Comparison of ENCODE assay signal across 8 mouse cellular contexts in the genomic region with DNA sequence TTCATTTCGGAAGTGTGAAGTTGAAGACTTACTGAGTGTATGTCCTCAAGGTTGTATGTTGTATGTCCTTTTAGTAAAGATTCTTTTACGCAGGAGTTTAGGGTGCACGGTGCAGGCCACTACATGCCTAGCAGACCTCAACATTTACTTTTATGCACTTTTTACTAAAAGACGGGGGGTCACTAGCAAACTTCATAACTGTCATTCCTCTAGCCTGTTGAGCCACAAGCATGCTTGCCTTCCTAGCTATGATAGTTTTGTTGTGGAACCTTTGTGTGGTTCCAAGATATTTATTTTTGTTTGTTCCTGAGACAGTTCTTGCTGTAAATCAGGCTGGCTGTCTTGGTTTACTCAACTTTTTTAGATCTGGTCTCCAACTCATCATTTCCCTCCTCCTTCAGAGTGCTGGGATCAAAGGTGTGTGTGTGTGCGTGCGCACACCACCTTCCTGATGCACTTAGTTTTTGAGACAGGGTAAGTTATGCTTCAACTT. TPM values are rescaled to one million over a fixed set of nuclear protein-coding genes. Genes with fewer than 3 reads are reported as not detected.
DNase-seq lines count a peak whose midpoint lies in the region; ATAC-seq and TF ChIP-seq lines count a peak whose summit lies in the region.

No protein-coding gene starts in this region.

- peak; percentile 79 for DNase-seq in heart, adult 11 months
- DNase-seq in heart, adult 8-10 months (ENCODE audit: low spot score), result no peak
- DNase-seq in ES-E14 (ENCODE audit: low read depth, low spot score), result no peak
- no peak for DNase-seq in cerebellum, adult 11-12 months
- no peak for DNase-seq in gastrocnemius, postnatal 25 days
- DNase-seq in adrenal gland, postnatal 10 days, result no peak

- no peak for ATAC-seq in hindbrain, embryonic 12.5 days (ENCODE audit: low FRiP score)
- ATAC-seq in liver, embryonic 15.5 days (ENCODE audit: insufficient read depth), result no peak

- H3K4me3 ChIP-seq in ES-E14 (ENCODE audit: insufficient read depth in 1 of 2, low read depth in 1 of 2, low read length in 2 of 2, poor library complexity in 1 of 2, severe bottlenecking in 1 of 2), result peak overlapping the region; percentile 96 to 98
- peak overlapping the region; percentile 66 for H3K4me3 ChIP-seq in hindbrain, embryonic 12.5 days
- H3K4me3 ChIP-seq in liver, embryonic 15.5 days (replicated peaks), result peak overlapping the region; percentile 90

- WGBS in hindbrain, embryonic 12.5 days, result under 1% methylated on average over 6 of the region's 6 CpGs
- under 1% methylated on average over 6 of the region's 6 CpGs for WGBS in liver, embryonic 15.5 days (ENCODE audit: insufficient replicate concordance)

- H3K4me1 ChIP-seq in ES-E14 (ENCODE audit: control insufficient read depth in 2 of 2, insufficient read depth in 2 of 2, low read length in 2 of 2, poor library complexity in 1 of 2), result peaks cover 3 to 4% of the 10 kb centered on the region in 2 experiments; a peak in 1 of 4 replicates
- H3K4me1 ChIP-seq in hindbrain, embryonic 12.5 days, result peaks cover 32% of the 10 kb centered on the region
- H3K4me1 ChIP-seq in liver, embryonic 15.5 days (replicated peaks), result peaks cover 52% of the 10 kb centered on the region

- peak overlapping the region; percentile 86 for H3K4me2 ChIP-seq in hindbrain, embryonic 12.5 days (replicated peaks)
- H3K4me2 ChIP-seq in liver, embryonic 15.5 days, result peak overlapping the region; percentile 81

- no peak overlapping the region; the same call in 1 of the 2 replicates for H3K27ac ChIP-seq in ES-E14 (ENCODE audit: insufficient read depth, low read depth, low read length, poor library complexity, severe bottlenecking)
- no peak overlapping the region; the same call in 1 of the 2 replicates for H3K27ac ChIP-seq in hindbrain, embryonic 12.5 days
- peak overlapping the region; percentile 96 for H3K27ac ChIP-seq in liver, embryonic 15.5 days (replicated peaks)

- H3K27me3 ChIP-seq in hindbrain, embryonic 12.5 days, result no peaks in the 10 kb centered on the region
- H3K27me3 ChIP-seq in liver, embryonic 15.5 days, result no peaks in the 10 kb centered on the region

- H3K36me3 ChIP-seq in ES-E14 (ENCODE audit: control insufficient read depth, insufficient read depth, low read length, poor library complexity, severe bottlenecking), result peaks cover 31% of the 10 kb centered on the region
- peaks cover 22% of the 10 kb centered on the region for H3K36me3 ChIP-seq in hindbrain, embryonic 12.5 days
- peaks cover 44% of the 10 kb centered on the region for H3K36me3 ChIP-seq in liver, embryonic 15.5 days (replicated peaks)

- in situ Hi-C loops in ES-E14 (cut with MboI; ENCODE audit: low sequenced_read_pairs in 2 of 2, unreplicated experiment in 2 of 2), result no loop called here

- no peaks in the 10 kb centered on the region for H3K9me3 ChIP-seq in ES-E14 (ENCODE audit: control insufficient read depth, insufficient read depth, low read depth, low read length)
- no peaks in the 10 kb centered on the region for H3K9me3 ChIP-seq in hindbrain, embryonic 12.5 days (replicated peaks)
- H3K9me3 ChIP-seq in liver, embryonic 15.5 days (replicated peaks), result no peaks in the 10 kb centered on the region

- H3K9ac ChIP-seq in ES-E14 (ENCODE audit: insufficient read depth, low read depth, low read length, poor library complexity, severe bottlenecking), result peak overlapping the region; percentile 99
- H3K9ac ChIP-seq in hindbrain, embryonic 12.5 days, result peak overlapping the region; percentile 98
- peak overlapping the region; percentile 94 for H3K9ac ChIP-seq in liver, embryonic 15.5 days

TF ChIP-seq in ES-E14, 5 proteins besides CTCF, POLR2A, EP300 and RAD21:
- no peak for TF ChIP-seq HCFC1 (IDR thresholded peaks at IDR 0.05; ENCODE audit: borderline replicate concordance, insufficient read depth, low read length)
- no peak for TF ChIP-seq MAFK (IDR thresholded peaks at IDR 0.05; ENCODE audit: insufficient read depth, low read depth, low read length)
- TF ChIP-seq CHD2 (IDR thresholded peaks at IDR 0.05; ENCODE audit: low read depth, low read length), result no peak

RNA-seq across cellular contexts. Expression of a gene that starts 1.2 kb away (rescaled TPM):
- total RNA-seq in heart, adult 8-10 months (2022), result 10 to 100 TPM; 52.6 to 73.3 (median 70.5) TPM
- 317 and 391 TPM in 2 replicates for total RNA-seq in ES-E14 (2012; rRNA removed)
- 662 and 667 TPM in 2 replicates for polyA plus RNA-seq in hindbrain, embryonic 12.5 days (2016; fragmentation: Nextera tagmentation; extraction: Ambion mirVana)
- 204 and 215 TPM in 2 replicates for polyA plus RNA-seq in liver, embryonic 15.5 days (2015; fragmentation: Nextera tagmentation; extraction: Ambion mirVana)
- total RNA-seq in gastrocnemius, postnatal 25 days (2021), result 10 to 100 TPM; 36.4 to 48.2 TPM
- total RNA-seq in adrenal gland, postnatal 10 days (2021), result 100 to 1,000 TPM; 144 to 193 TPM

RNA-seq across cellular contexts. Expression of a gene that starts 25.8 kb away (rescaled TPM):
- total RNA-seq in heart, adult 8-10 months (2022), result 10 to 100 TPM; 26.4 to 31.4 (median 29.0) TPM
- total RNA-seq in ES-E14 (2012; rRNA removed), result 78.0 and 85.7 TPM in 2 replicates
- 150 and 152 TPM in 2 replicates for polyA plus RNA-seq in hindbrain, embryonic 12.5 days (2016; fragmentation: Nextera tagmentation; extraction: Ambion mirVana)
- polyA plus RNA-seq in liver, embryonic 15.5 days (2015; fragmentation: Nextera tagmentation; extraction: Ambion mirVana), result 41.7 and 46.7 TPM in 2 replicates
- 10 to 100 TPM; 25.2 to 26.4 TPM for total RNA-seq in gastrocnemius, postnatal 25 days (2021)
- 10 to 100 TPM; 55.0 to 76.8 TPM for total RNA-seq in adrenal gland, postnatal 10 days (2021)

RNA-seq across cellular contexts. Expression of a gene that starts 57.2 kb away (rescaled TPM):
- total RNA-seq in heart, adult 8-10 months (2022), result 10 to 100 TPM; 11.7 to 32.6 (median 22.3) TPM
- total RNA-seq in ES-E14 (2012; rRNA removed), result 17.8 and 32.3 TPM in 2 replicates
- 39.0 and 43.6 TPM in 2 replicates for polyA plus RNA-seq in hindbrain, embryonic 12.5 days (2016; fragmentation: Nextera tagmentation; extraction: Ambion mirVana)
- 15.4 and 15.5 TPM in 2 replicates for polyA plus RNA-seq in liver, embryonic 15.5 days (2015; fragmentation: Nextera tagmentation; extraction: Ambion mirVana)
- 10 to 100 TPM; 30.4 to 42.0 TPM for total RNA-seq in gastrocnemius, postnatal 25 days (2021)
- total RNA-seq in adrenal gland, postnatal 10 days (2021), result 100 to 1,000 TPM in 1 of 2 experiments, 10 to 100 TPM in 1; 46.6 to 201 TPM
